Comparison of ENCODE assay signal across 16 mouse cellular contexts in the genomic region with DNA sequence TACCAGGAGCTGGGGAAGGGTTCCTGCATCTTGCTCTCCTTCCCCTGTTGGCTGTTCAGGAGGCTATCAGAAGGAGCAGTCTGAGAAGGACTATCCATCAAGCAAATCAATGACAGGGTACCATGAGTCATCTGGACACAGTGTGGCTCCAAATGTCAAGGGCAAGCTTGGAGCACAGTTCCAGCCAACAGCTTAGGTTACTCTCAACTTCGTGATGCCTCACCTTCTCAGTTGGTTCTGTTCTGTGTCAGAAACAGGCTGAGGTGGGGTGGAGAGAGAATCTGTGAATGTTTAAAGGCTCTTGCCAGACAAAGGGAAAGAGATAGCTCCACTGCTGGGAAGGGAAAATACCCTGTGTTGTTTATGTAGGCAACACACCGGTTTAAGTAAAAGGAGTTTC.
DNase-seq lines count a peak whose midpoint lies in the region; ATAC-seq lines count a peak whose summit lies in the region.
"Had no signal": no experiment of that assay in that cellular context is flagged by ENCODE, and none has a peak within 500 bp of the region (broad histone marks: within the 10 kb centered on the region; RNA-seq: fewer than 3 reads in every experiment).

No protein-coding gene starts in this region.

- WGBS in embryonic facial prominence, embryonic 15.5 days, result 35% methylated on average over 2 of the region's 2 CpGs

- no peak overlapping the region for H3K4me2 ChIP-seq in embryonic facial prominence, embryonic 15.5 days (replicated peaks)
- H3K4me2 ChIP-seq: hindbrain, embryonic 15.5 days; limb, embryonic 12.5 days had no signal

- no peak overlapping the region for H3K9ac ChIP-seq in embryonic facial prominence, embryonic 15.5 days
- H3K9ac ChIP-seq: forebrain, postnatal 0 days; hindbrain, embryonic 15.5 days; limb, embryonic 12.5 days had no signal

- no peak for ATAC-seq in embryonic facial prominence, embryonic 15.5 days (ENCODE audit: insufficient number of reproducible peaks, low FRiP score, low TSS enrichment, low read depth)
- ATAC-seq: forebrain, postnatal 0 days; Patski had no signal

- no peaks in the 10 kb centered on the region for H3K27me3 ChIP-seq in embryonic facial prominence, embryonic 15.5 days
- H3K27me3 ChIP-seq: hindbrain, embryonic 15.5 days; limb, embryonic 12.5 days; Patski had no signal

- H3K4me1 ChIP-seq in embryonic facial prominence, embryonic 15.5 days, result 0 out of 2 replicates have a peak, but pooled peaks cover 4% of the 10 kb centered on the region
- H3K4me1 ChIP-seq: hindbrain, embryonic 15.5 days had no signal

- H3K9me3 ChIP-seq in embryonic facial prominence, embryonic 15.5 days (replicated peaks), result no peaks in the 10 kb centered on the region
- H3K9me3 ChIP-seq: hindbrain, embryonic 15.5 days; limb, embryonic 12.5 days had no signal

- H3K4me3 ChIP-seq in embryonic facial prominence, embryonic 15.5 days (replicated peaks), result no peak overlapping the region
- H3K4me3 ChIP-seq: hindbrain, embryonic 15.5 days; limb, embryonic 12.5 days had no signal

- H3K27ac ChIP-seq in embryonic facial prominence, embryonic 15.5 days (replicated peaks), result peak overlapping the region; percentile 68; the same call in 1 of the 2 replicates
- H3K27ac ChIP-seq: hindbrain, embryonic 15.5 days; limb, embryonic 12.5 days had no signal

- peak; percentile 32 for DNase-seq in CD4-positive helper T cell, adult 2 months (ENCODE audit: low read depth, low spot score)
- peak; percentile 46 for DNase-seq in NIH3T3 (ENCODE audit: low read depth)
- peak; percentile 78 for DNase-seq in adrenal gland, postnatal 14 days
- DNase-seq in thymus, postnatal 0 days (ENCODE audit: low spot score), result no peak
- DNase-seq in lung, postnatal 36 days, result no peak
- no peak for DNase-seq in urinary bladder, postnatal 36 days (ENCODE audit: low spot score in 2 of 2)
- DNase-seq: cerebellum, postnatal 10 days; heart, postnatal 14 days; kidney, adult 18-20 months; kidney, postnatal 25 days; lung, postnatal 10 days had no signal

- H3K36me3 ChIP-seq in embryonic facial prominence, embryonic 15.5 days, result no peaks in the 10 kb centered on the region
- H3K36me3 ChIP-seq: hindbrain, embryonic 15.5 days; limb, embryonic 12.5 days had no signal

Comparison
In these comparisons a context has a peak if more than half of its experiments do, and no peak if none do; other contexts are left out.
1. DNase-seq: peak in CD4-positive helper T cell, adult 2 months (single experiment), NIH3T3 (single experiment) and adrenal gland, postnatal 14 days (single experiment); none in thymus, postnatal 0 days (single experiment), lung, postnatal 36 days (single experiment) and urinary bladder, postnatal 36 days (0 of 2).